Mouse (Mus musculus): ENCODE measurements at regions not wholly inside any gene's neighbourhood (a gene's known extent, or its start where the extent isn't known, plus 50 kb on each side); places are given as distances from the start of the nearest gene placed in this dataset.

- ATAC-seq (replicated peaks; ENCODE audit: low FRiP score, poor library complexity, severe bottlenecking), result no peak
Measured at GRCm38 (mm10) chr2:12033518-12034322, 256.0 kb downstream of the Ankrd16 start.

- no peak for ATAC-seq (replicated peaks; ENCODE audit: low FRiP score, poor library complexity, severe bottlenecking)
Measured at GRCm38 (mm10) chr2:12034323-12034585, 256.6 kb downstream of the Ankrd16 start.

- ATAC-seq (replicated peaks; ENCODE audit: low FRiP score, poor library complexity, severe bottlenecking), result no peak
Measured at GRCm38 (mm10) chr2:12049386-12049785, 252.3 kb downstream of the Itga8 start.

- ATAC-seq (replicated peaks; ENCODE audit: low FRiP score, poor library complexity, severe bottlenecking), result no peak
Measured at GRCm38 (mm10) chr2:12049972-12050371, 251.8 kb downstream of the Itga8 start.

GRCm38 (mm10) chr2:12053404-12054164 is 248.1 kb downstream of the Itga8 start:
- no peak for ATAC-seq (replicated peaks; ENCODE audit: low FRiP score, poor library complexity, severe bottlenecking)

GRCm38 (mm10) chr2:12054165-12054500 is 247.6 kb downstream of the Itga8 start:
- no peak for ATAC-seq (replicated peaks; ENCODE audit: low FRiP score, poor library complexity, severe bottlenecking)

All from erythroid progenitor cell, adult 5-6 weeks (primary cell).